Mouse (Mus musculus) thymus, postnatal 25 days (tissue): ENCODE data around the gene Hist1h2bb.
A peak's percentile ranks its signal among the peaks of the same experiment; 100 is the strongest.
"Not testable (repeated sequence)": the region's sequence is repeated elsewhere in the genome, so short reads cannot be mapped to it uniquely, and the experiment has no call there.

Experiments used
- DNase-seq: peaks from one replicate; pipeline ENCODE4 v3.0.0; 2022

Gene Hist1h2bb

DNA sequence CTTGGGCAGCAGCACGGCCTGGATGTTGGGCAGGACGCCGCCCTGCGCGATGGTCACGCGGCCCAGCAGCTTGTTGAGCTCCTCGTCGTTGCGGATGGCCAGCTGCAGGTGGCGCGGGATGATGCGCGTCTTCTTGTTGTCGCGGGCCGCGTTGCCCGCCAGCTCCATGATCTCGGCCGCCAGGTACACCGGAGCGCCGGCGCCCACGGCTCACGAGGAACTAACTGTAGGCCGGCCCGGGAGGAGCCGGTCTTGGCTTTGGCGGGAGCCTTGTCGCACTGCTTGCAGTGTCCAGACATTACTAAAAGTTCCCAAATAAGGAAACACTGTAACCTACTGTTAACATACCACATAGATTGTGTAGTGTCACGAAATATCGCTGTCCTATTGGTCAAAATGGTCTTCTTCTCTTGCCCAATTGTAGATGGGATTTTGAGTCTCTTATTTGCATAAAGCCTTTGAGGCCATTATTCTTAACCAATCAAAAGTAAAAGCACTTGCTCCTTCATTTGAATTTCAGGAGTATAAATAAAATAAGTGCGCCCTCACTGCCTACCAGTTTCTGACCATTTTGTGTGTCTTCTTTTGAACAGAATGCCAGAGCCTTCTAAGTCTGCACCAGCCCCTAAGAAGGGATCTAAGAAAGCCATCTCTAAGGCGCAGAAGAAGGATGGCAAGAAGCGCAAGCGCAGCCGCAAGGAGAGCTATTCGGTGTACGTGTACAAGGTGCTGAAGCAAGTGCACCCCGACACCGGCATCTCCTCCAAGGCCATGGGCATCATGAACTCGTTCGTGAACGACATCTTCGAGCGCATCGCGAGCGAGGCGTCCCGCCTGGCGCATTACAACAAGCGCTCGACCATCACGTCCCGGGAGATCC lies at the start of gene Hist1h2bb:
Gene Hist1h2bb, plus strand, starts transcription at position 534 of the 880 bp plus-strand sequence.
- DNase-seq: peak; percentile 81

DNA sequence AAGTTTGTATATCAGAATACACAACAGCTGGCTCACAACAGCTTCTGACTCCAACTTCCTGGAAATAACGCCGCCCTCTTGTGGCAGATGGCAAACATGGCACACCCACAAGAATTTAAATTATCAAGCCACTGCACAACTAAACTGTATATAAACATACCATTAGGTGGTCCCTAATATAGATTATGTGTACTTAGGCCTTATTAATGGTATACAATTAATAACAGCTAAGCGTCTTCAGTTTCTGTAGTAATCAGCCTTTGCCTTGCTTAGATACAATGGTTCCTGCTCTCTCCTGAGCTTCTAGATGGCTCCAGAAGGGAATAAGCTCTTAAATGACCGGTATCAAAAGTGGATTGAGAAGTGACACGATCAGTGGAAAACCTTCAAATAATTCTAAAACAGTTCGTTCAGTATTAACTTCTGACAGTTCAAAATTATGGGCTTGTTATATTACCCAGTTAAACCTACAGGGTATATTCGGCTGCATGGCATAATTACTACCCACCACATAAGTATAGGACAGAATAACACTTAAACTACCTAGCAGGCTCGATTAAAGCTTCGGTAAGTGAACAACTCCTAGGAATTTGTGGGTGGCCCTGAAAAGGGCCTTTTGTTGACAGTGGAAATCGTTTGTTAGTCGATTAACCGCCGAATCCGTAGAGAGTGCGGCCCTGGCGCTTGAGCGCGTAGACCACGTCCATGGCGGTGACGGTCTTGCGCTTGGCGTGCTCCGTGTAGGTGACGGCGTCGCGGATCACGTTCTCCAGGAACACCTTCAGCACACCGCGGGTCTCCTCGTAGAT lies 48.8 kb upstream of the Hist1h2bb start:
- peak; percentile 75 for DNase-seq

DNA sequence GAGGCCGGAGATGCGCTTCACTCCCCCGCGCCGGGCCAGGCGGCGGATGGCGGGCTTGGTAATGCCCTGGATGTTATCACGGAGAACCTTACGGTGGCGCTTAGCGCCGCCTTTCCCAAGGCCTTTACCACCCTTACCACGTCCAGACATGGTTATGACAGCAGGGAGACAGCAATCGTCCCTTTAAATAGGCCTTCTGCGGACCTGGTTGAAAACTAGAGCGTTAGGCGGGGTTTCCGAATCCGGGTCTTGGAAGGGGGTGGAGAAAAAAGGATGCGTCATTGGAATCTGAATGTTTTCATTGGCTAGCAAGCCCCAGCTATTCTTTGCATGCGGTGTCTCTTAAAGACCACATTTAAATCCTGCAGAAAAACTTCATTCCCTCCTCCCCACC lies 48.2 kb upstream of the Hist1h2bb start, which contains the start of gene Hist1h4c:
Gene Hist1h4c, minus strand, starts transcription at position 155 of the 394 bp plus-strand sequence.
- DNase-seq: peak; percentile 100

DNA sequence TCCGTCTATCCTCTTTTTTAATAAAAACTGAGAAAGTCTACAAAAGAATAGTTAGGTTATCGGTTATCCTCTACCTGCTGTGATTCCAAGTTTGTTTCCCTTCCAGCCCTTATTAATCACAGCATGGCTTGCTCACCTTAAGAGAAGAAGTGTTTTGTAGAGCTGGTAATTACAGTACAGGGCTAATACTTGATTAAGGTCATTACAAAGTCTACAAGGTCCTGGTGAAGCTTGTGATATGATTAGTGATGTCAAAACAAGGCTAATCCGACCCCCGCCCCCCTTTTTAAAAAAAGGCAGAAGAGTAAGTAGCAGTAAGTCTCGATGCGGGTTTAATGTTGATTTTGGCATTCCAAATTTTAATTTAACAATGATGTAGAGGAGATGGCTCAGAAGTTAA lies 47.5 kb upstream of the Hist1h2bb start:
- no peak for DNase-seq

DNA sequence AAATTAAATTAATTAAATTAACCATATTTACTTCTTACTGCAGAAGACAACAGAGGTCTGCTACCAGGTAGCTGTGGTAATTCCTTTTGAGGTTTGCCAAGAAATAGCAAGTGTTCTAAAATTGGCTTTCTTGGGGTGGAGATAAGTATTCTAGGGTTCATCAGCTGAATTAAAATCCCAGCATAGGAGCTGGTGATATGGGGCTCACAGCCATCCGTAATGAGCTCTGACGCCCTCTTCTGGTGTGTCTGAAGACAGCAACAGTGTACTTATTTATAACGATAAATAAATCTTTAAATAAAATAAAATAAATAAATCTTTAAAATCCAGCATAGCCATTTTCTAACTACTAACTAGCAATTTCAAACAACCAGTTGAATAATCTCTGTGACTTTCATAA lies 46.8 kb upstream of the Hist1h2bb start:
- DNase-seq: no peak

DNA sequence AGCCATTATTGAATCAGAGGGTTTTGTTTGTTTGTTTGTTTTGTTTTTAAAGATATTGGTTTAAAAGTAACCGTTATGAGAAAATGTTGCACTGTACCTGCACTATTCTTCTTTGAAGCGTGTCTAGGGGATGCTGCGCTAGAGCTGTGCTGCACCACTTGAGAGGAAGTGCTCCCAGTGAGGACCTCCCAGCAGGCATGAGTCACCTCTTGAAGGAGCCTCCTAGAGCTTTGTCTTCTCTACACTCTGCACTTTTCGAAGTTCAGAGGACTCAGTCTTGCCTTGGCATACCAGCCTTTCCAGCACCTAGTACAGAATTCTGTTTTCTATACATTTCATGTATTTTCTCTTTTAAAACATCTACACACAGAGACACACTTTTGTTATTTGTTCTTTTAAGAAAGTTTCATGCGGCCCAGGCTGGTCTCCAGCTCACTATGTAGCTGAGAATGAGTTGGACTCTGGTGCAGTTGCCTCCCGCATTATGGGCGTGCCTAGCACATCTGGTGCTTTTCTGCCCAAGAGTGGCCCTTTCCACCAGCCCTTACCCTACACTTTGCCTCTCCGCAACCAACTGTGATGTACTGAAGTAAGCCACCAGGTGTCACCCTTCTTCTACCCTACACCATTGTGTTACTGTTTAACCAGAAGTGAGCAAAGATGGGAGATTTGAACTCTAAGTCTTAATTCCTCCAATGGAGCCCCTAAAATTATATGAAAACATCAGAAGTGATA lies 45.6 kb upstream of the Hist1h2bb start:
- DNase-seq: peak; percentile 84

DNA sequence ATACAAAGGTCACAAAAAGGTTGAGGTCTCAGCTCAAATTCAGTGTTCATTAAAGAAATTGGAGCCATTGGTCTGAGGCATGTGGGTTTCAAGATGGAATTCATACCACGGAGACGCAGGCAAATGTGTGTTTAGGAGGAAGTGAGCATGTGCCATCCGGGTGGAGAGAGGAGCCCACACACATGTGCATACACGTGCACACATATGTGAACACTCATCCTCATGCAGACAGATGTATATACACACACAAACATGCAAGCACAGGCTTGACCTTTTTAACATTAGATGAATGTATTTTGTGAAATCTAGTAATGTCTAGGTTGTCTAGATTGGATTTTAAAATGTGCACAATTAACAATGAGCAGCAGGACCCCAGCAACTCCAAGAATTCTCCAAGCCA lies 44.3 kb upstream of the Hist1h2bb start:
- no peak for DNase-seq

DNA sequence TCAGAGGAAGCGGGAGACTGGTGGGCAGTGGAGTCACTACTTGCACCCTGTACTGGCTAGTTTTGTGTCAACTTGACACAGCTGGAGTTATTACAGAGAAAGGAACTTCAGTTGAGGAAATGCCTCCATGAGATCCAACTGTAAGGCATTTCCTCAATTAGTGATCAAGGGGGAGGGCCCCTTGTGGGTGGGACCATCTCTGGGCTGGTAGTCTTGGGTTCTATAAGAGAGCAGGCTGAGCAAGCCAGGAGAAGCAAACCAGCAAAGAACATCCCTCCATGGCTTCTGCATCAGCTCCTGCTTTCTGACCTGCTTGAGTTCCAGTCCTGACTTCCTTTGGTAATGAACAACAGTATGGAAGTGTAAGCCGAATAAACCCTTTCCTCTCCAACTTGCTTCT lies 43.7 kb upstream of the Hist1h2bb start:
- DNase-seq: not testable (repeated sequence)

DNA sequence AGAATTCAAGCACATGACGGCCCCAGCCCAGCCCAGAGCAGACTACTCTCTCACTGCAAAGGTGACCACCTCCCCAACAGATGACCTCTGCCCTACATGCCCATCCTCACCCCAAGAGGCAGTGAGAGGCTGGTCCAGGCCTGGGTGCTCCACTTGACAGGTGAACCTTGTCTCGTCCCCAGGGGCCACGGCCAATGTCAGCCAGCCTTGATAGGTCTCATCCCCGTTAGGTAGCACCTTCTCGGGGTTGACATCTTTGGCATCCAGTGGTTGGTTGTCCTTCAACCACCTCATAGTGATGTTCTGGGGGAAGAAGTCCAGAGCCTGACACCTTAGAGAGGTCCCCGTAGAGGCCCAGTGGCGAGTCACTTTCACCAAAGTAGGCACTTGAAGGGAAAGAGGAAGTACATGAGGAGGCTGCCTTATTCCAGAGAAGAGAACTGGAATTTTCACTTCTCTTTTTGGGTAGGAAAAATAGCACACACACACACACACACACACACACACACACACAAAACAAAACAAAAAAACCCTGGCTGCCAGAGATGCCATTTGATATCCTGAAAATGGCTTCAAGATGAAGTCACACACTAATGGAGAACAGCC lies 40.7 kb upstream of the Hist1h2bb start:
- DNase-seq: no peak

DNA sequence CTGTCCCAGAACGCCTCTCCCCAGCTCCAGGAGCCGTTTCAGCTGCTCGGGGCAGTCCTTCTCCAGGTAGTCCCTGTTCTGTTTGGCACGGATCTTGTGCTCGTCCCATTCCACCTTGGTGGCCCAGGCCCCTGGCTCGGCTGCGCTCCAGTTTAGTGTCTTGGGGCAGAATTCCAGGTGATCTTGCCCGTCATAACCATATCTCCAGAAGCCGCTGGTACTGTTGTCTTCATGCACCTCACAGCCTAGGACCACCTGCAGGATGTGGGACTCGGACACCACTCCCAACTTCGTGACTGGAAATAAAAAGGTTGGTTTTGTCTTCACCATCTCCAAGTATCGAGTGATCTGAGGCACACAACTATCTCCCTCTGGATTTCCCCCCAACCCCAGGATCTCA lies 39.8 kb upstream of the Hist1h2bb start:
- no peak for DNase-seq

DNA sequence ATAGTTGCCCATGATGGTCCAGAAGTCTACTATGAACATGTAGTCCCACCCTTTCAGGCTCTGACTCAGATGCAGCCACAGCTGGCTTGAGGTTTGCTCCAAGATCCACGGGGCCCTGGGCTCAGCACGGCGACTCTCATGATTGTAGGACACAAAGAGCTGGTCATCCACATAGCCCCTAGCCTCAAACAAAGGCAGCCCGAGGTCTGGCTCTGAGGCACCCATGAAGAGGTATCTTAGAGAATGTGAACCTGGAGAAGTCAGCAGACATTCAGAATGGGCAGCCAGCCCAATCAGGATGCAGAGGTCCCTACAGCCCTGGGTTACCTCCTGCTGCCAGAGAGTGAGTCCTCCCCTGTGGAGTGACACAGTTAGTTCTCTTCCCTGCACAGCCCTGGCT lies 38.5 kb upstream of the Hist1h2bb start:
- DNase-seq: no peak

DNA sequence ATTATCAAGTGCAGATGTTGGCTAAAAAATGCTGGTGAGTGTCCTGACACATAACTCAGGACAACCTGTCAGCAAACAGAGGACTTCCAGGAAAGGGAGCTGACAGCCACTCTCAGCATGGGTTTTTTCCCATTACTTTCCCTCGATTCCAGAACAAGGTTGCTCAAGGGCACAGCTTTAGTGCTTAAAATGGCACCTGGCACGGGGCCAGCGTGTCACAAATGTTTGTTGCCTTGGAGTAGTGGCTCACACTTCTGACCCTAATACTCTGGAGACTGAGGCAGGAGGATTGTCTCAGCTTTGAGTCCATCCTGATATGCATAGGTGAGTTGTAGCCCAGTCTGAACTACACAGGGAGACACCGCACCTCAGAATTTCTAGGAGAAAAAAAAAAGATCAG lies 37.9 kb upstream of the Hist1h2bb start:
- DNase-seq: no peak

DNA sequence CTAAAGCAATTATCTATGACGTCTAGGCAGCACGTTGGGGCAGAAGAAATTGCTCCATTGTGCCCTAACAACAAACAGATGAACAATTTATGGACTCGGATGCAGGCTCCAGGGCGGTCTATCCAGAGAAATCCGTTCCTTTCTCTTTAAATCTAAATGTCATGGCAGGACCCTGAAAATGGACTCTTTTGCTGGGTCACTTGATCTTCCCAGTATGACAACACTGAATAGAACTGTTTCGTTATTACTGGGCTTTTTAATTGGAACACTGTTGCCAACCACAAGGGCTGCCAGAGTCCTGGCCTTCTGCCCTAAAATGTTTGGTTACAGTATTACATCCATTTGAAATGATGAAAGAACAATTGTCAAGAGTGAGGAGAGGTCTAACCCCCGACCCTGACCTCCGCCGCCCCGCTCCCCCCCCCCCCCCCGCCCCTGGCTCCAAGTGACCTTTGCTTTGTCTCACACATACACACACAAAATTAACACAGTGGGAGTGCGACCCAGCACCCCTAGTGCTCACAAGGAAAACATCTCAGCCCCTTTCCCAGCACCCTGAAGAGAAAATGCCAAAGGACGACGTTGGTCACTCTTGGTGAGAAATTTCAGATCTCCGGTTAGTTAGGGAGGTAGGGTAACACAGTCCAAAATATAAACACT lies 36.7 kb upstream of the Hist1h2bb start:
- DNase-seq: no peak

DNA sequence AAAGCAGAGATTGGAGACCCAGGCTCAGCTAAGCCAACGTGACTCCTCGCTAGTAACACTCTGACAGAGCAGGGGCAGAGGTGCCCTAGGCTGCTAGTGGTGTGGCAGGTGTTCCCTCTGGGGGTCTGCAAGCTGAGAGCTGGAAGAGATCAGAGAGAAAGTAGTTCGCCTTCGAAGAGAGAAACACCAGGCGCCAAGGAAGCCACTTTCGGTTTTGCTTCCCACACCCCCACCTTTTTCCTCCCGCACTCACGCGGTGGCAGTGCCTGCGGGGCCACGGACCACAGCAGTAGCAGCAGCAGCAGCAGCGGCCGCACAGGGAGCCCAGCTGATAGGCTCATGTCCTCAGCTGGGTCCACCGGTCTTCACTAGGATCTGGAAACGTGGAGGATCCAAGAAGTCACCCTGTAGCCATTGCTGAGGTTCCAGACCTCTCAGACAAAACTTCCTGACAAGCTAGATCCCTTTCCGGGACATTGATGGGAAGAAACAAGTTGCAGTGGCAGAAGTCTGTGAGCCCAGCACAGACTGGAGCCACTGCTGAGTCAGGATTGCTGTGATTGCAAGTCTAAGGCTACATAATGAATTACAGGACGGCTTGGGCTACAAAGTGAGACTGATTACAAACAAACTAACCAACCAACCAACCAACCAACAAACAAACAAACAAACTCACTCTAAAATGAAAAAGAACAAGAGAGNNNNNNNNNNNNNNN lies 36.0 kb upstream of the Hist1h2bb start, which contains the start of gene Hfe:
Gene Hfe, minus strand, starts transcription at position 481 of the 716 bp plus-strand sequence.
- DNase-seq: peak; percentile 78

DNA sequence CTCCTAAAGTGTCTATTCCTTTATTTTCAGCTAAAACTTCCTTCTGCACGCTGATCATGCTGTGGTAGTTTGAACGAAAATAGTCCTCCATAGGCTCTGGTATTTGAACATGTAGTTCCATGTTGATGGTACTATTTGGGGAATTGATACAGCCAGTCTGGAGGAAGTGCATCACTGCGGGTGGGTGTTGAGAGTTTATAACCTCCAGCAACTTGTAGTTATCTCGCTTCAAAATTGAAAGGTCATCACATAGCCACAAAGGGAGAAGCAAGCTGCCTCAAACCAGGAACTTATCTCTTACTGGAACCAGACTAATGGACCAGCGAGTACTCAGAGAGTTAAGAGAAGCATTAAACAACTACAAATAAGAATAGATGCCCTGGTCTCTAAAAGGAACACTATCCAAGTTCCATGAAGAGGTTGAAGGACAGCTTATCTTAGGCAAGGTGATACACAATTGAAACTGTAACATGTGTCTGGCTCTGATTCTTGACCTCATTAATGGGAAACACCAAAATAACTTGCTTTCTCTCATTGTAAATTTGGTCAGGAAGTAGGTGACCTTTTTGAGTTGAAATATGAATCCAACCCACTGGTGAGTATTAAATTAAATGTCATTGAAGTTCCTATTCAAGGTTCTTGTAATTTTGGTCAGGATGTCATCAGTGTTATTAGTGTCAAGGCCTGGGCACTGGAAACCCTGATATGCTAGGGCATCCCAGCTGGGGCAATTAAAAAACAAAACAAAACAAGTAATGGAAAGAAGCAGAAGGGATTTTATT lies 30.1 kb upstream of the Hist1h2bb start:
- DNase-seq: no peak

DNA sequence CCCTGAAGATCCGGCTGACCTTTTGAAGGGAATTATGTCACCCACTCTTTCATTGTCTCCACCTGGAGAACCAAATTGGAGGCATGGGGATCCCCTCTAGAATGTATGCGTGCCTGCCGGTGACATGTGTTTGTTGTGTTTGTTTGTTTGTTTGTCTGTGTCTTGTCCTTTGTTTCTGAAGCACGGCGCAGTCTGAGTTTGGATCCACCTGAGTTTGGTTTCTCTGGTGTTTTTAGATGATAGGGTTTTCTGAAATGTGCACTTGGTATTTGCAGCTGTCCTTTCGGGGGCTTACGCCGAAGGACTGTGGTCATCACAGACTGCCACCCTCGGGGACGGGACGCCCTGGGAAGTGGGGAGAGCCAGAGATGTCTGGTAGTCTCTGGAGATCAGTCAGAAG lies 29.4 kb upstream of the Hist1h2bb start:
- no peak for DNase-seq

DNA sequence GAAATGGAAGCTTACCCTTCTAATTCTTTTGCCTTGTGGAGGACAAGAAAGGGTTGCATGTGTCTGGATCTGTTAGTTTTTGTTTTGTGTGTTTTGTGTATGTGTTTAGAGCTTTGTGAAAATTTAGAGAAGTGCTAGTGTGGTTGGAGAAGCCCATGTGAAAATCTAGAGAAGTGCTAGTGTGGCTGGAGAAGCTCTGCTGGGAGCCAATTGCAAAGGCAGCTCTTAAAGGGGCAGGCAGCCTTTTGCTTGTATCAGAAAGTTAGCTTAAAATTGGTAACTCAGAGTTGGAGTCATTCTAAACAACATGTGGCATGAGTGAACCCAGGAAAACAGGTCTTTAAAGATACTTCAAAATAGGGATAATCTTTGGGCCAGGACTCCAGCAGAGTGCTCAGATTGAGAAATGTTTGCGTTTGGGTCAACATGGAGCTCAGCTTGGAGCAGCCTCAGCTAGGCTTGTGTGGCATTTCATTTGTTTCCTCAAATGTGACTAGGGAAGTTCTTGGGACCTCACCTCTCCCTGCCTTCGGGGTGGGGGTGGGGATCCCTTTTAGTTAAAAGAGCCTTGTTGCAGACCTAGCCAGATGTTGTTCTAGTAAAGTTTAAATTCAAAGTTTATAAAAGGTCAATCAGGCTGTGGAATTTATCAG lies 28.8 kb upstream of the Hist1h2bb start:
- DNase-seq: not testable (repeated sequence)

DNA sequence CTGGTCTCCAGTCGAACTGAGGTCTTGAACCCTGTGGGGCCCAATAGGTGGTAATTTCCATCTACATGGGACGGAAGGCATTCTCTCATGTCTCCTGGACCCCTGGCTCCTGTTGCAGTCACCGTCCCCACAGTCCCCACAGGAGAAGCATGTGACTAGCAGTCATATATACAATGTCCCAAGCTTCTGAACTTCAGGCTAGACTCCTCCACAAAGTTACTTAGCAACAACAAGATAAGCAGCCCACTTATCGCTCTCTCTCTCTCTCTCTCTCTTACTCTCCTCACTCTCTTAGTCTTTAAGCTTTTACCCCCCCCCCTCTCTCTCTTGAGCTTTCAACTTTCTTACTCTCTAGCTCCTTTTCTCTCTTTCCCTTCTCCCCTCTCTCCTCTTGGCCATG lies 22.3 kb upstream of the Hist1h2bb start:
- DNase-seq: no peak

DNA sequence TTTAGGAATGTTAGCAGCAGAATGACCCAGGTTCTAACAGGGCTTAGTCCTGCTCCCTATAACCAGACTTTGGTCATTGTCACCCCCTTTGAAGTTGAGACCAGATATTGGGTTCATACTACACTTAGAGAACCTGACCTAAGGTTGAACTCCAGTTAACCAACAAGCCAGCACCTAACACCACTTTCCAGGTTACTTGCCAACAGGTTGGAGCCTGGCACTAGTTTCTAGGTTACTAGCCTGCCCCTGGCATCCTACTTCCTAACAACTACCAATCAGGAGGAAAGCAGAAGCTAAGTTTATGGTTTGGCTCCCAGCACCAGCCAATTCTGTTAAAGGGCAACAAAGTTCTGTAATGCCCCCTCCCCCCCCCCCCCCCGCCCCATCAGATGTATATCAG lies 21.3 kb upstream of the Hist1h2bb start:
- no peak for DNase-seq
